Mouse (Mus musculus) C2C12 (cell line): Measurements from ENCODE around the gene Gm11238. TPM values are rescaled to one million over a fixed set of nuclear protein-coding genes. Genes with fewer than 3 reads are reported as not detected.
"Not testable (repeated sequence)": the region's sequence is repeated elsewhere in the genome, so short reads cannot be mapped to it uniquely, and the experiment has no call there.

Source experiments
- H3K27me3 ChIP-seq: one replicate; pipeline ENCODE4 v1.6.1; 2011; ENCODE audit not compliant: control insufficient read depth, insufficient read depth, insufficient read length
- H3K36me3 ChIP-seq: one replicate; pipeline ENCODE4 v1.6.1; 2011; ENCODE audit not compliant: control insufficient read depth, insufficient read depth
- H3K4me3 ChIP-seq: one replicate; pipeline ENCODE4 v1.5.1; 2011; ENCODE audit warnings: mild to moderate bottlenecking, control low read depth; ENCODE audit not compliant: poor library complexity, insufficient read depth, severe bottlenecking
- H3K79me2 ChIP-seq: one replicate; pipeline ENCODE4 v1.6.1; 2011; ENCODE audit not compliant: control insufficient read depth, insufficient read depth
- H3K79me3 ChIP-seq: one replicate; pipeline ENCODE4 v1.6.1; 2011; ENCODE audit warnings: low read depth, control low read depth
- H3ac ChIP-seq: one replicate; pipeline ENCODE3; 2011; ENCODE audit warnings: low read depth; ENCODE audit not compliant: control insufficient read depth, insufficient read length
- CEBPB ChIP-seq: IDR thresholded peaks from one replicate; pipeline ENCODE4 v1.6.1; 2011; ENCODE audit warnings: low read depth, mild to moderate bottlenecking, control low read depth, moderate library complexity
- CTCF ChIP-seq: IDR thresholded peaks from one replicate; pipeline ENCODE4 v1.5.1; 2011; ENCODE audit not compliant: control insufficient read depth, insufficient read depth, insufficient read length
- FOSL1 ChIP-seq: IDR thresholded peaks from one replicate; pipeline ENCODE4 v1.8.0; 2011; ENCODE audit warnings: mild to moderate bottlenecking, low read length; ENCODE audit not compliant: poor library complexity, insufficient read depth, severe bottlenecking
- MAX ChIP-seq: IDR thresholded peaks from one replicate; pipeline ENCODE4 v1.6.1; 2011; ENCODE audit warnings: mild to moderate bottlenecking, control low read depth
- MYOD1 ChIP-seq: IDR thresholded peaks from one replicate; pipeline ENCODE4 v1.6.1; 2011; ENCODE audit warnings: low read depth; ENCODE audit not compliant: control insufficient read depth, insufficient read length
- MYOG ChIP-seq: IDR thresholded peaks from one replicate; pipeline ENCODE4 v1.6.1; 2011; ENCODE audit not compliant: control insufficient read depth, insufficient read length; ENCODE audit errors: extremely low read depth
- USF1 ChIP-seq: IDR thresholded peaks from one replicate; pipeline ENCODE4 v1.6.1; 2011; ENCODE audit warnings: low read depth, mild to moderate bottlenecking, control low read depth, moderate library complexity
- long read RNA-seq, 2 experiments: library from polyadenylated mRNA; unstranded; transcript quantifications; one replicate each; pipeline ENCODE4 v2.0.0; 2019 to 2020
- polyA plus RNA-seq: library from polyadenylated mRNA; unstranded; fragments of >200 nt; fragmentation: generic; extraction: Trizol; gene quantifications from one replicate; pipeline ENCODE4 v1.2.1, GENCODE M21; 2012; ENCODE audit warnings: missing spikeins

Gene Gm11238
- polyA plus RNA-seq = 0.02 TPM
- long read RNA-seq, experiment 1 = 0 reads
- long read RNA-seq, experiment 2 = 0 reads

GRCm38 (mm10) chr4:73607581-73607980 lies at the start of gene Gm11238:
Gm11238 (plus strand) TSS chr4:73607881.
- H3K4me3 ChIP-seq, H3K27me3 ChIP-seq, H3K79me3 ChIP-seq, H3ac ChIP-seq, H3K79me2 ChIP-seq, H3K36me3 ChIP-seq: not testable (repeated sequence)

- H3K36me3 ChIP-seq = no peaks in the 10 kb centered on the region
- TF ChIP-seq MAX (no peak), CTCF (no peak), MYOD1 (no peak), MYOG (no peak), USF1 (no peak), FOSL1 (no peak), CEBPB (no peak)
- no peak overlapping the region for H3K4me3 ChIP-seq
- no peaks in the 10 kb centered on the region for H3K27me3 ChIP-seq
- H3K79me2 ChIP-seq = no peaks in the 10 kb centered on the region
- no peaks in the 10 kb centered on the region for H3K79me3 ChIP-seq
- no peak overlapping the region for H3ac ChIP-seq
Measured at GRCm38 (mm10) chr4:73599248-73599647, 8.4 kb upstream of the Gm11238 start.

GRCm38 (mm10) chr4:73622684-73623083 lies 15.0 kb downstream of the Gm11238 start, which contains the start of gene Gm11237:
Gm11237 (plus strand) TSS chr4:73622984.
- not testable (repeated sequence) for H3K79me3 ChIP-seq, H3ac ChIP-seq, H3K79me2 ChIP-seq, H3K4me3 ChIP-seq, H3K36me3 ChIP-seq, H3K27me3 ChIP-seq

- not testable (repeated sequence) for H3ac ChIP-seq, H3K79me3 ChIP-seq, H3K36me3 ChIP-seq, H3K79me2 ChIP-seq, H3K4me3 ChIP-seq, H3K27me3 ChIP-seq
Measured at GRCm38 (mm10) chr4:73637821-73638220, 30.1 kb downstream of the Gm11238 start, which contains the start of gene Gm11236. Gm11236 (plus strand) TSS chr4:73638121.

GRCm38 (mm10) chr4:73661864-73662263 lies 54.2 kb downstream of the Gm11238 start:
- H3K79me2 ChIP-seq, H3K79me3 ChIP-seq, H3K4me3 ChIP-seq, H3K36me3 ChIP-seq, H3K27me3 ChIP-seq, H3ac ChIP-seq: not testable (repeated sequence)

GRCm38 (mm10) chr4:73668054-73668453 lies 60.4 kb downstream of the Gm11238 start, which contains the start of gene Gm11239:
Gm11239 (plus strand) TSS chr4:73668354.
- not testable (repeated sequence) for H3K79me2 ChIP-seq, H3K4me3 ChIP-seq, H3ac ChIP-seq, H3K79me3 ChIP-seq, H3K27me3 ChIP-seq, H3K36me3 ChIP-seq

- not testable (repeated sequence) for H3K4me3 ChIP-seq, H3K79me2 ChIP-seq, H3K79me3 ChIP-seq, H3ac ChIP-seq, H3K36me3 ChIP-seq, H3K27me3 ChIP-seq
Measured at GRCm38 (mm10) chr4:73683216-73683615, 75.5 kb downstream of the Gm11238 start, which contains the start of gene Gm428. Gm428 (plus strand) TSS chr4:73683516.

Other genes starting within 250 kb of the Gm11238 start
- gene Gm11487, start 202.8 kb upstream of the Gm11238 start, polyA plus RNA-seq = not detected
- 0.04 TPM for gene Gm11237, start 15.1 kb downstream of the Gm11238 start, polyA plus RNA-seq
- gene Gm11236, start 30.2 kb downstream of the Gm11238 start, polyA plus RNA-seq = 0.04 TPM
- gene Gm11239, start 60.5 kb downstream of the Gm11238 start, polyA plus RNA-seq = 0.04 TPM
- not detected for gene Gm428, start 75.6 kb downstream of the Gm11238 start, polyA plus RNA-seq
- gene Rasef, start 183.1 kb downstream of the Gm11238 start, polyA plus RNA-seq = not detected